Mouse (Mus musculus) G1E (cell line): ENCODE measurements at regions not wholly inside any gene's neighbourhood (a gene's known extent, or its start where the extent isn't known, plus 50 kb on each side); places are given as distances from the start of the nearest gene placed in this dataset.
"Not testable (repeated sequence)": the region's sequence is repeated elsewhere in the genome, so short reads cannot be mapped to it uniquely, and the experiment has no call there.

Experiments used
- CTCF ChIP-seq: IDR thresholded peaks from 2 replicates; pipeline ENCODE4 v1.5.1; 2012; ENCODE audit warnings: low read depth, low read length, inconsistent platforms, mixed read lengths
- GATA1 ChIP-seq: IDR thresholded peaks from 2 replicates; pipeline ENCODE4 v1.6.1; 2012; ENCODE audit warnings: borderline replicate concordance, low read length, inconsistent platforms, mixed read lengths
- POLR2AphosphoS5 ChIP-seq: IDR thresholded peaks from 2 replicates; pipeline ENCODE4 v1.6.1; 2012; ENCODE audit warnings: low read depth, low read length, inconsistent platforms; ENCODE audit not compliant: insufficient replicate concordance

DNA sequence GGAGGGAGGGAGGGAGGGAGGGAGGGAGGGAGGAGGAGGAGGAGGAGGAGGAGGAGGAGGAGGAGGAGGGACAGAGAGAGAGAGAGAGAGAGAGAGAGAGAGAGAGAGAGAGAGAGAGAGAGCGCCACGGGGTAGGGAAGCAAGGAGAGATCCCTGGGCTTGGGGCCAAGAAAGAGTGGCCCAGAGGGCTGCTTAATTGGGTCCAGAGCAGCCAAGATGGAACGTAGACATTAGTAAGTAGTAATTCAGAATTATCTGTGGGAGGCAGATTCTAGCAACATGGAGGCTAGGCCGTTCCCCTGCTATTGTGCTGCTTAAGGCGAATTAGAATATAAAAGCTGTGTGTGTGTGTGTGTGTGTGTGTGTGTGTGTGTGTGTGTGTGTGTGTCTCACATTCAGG is 129.8 kb upstream of the 1700025G04Rik start:
- TF ChIP-seq CTCF, GATA1, POLR2AphosphoS5: not testable (repeated sequence)
